Mouse (Mus musculus): ENCODE data around the gene Sh2d4b.

The Sh2d4b gene

DNA sequence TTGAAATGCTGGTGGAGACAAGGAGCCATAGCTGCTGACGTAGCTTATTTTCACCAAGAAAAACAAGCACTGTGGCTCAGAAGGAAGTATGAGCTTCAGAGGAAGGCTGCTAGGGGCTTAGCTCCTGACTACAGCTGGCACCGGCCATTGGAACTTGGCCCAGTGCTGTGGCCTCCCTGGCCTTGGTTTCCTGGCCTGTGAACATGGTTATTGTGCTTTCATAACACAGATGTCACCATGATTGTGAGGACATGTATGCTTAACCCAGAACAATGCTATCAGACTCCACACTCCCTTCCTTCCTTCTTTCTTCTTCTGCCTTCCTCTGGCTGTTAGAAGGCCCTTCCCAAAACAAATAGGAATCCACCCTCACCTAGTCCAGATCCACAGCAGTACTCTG, 75.0 kb downstream of the Sh2d4b start:
- DNase-seq = peak; percentile 35

DNA sequence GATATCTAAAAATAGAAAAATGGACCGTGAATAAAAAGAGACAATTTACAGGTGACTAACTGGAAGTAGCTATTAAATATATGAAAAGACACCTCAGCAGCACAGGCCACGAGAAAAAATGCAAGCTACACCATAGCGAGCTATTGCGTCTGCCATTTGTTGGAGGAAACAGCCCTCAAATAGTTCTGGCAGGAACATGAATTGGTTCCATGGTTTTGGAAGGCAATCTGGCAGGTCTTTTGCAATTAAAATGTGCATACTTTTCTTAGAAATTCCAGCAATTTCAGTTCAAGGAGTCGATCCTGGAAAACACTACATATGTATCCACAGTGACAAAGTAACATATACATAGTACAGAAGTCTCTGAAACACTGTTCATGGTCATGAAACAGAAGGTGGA, 76.4 kb downstream of the Sh2d4b start:
- no peak for DNase-seq

DNA sequence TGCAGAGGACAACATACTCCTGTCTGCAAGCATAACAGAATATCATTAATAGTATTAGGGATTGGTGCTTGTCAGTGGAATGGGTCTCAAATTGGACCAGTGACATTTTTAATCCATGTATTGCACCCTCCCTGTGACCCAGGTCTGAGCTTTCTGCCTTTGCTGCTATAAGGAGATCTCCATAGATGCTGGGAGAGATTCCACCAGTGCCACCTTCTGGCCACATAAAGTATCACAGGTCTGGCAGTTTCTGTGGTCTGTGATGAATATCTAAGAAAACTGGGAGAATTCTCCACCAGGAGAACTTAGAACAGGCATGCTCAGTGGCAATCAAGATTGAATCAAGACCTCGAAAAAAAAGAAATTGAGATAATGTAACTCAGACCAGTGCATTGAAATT, 101.5 kb downstream of the Sh2d4b start:
- peak; percentile 5 for DNase-seq

DNA sequence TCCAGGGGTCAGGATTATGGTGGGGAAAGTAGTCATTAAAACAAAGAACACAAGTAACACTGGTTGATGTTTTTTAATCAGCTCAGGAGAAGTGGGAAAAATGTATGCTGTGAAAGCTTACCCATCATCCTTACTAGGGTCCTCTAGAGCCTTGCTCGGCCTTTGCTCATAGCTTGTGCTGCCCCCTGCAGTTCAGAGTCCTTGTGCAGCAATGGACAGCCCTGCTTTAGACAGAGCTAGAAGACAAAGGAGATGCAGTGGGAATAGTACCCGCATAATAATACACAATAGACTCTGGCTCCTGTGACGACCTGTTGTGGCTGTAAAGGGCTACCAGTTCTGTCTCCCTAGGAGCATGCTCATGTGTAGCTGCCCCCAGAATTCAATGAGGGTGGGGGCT, 104.0 kb downstream of the Sh2d4b start:
- DNase-seq = peak; percentile 2

DNA sequence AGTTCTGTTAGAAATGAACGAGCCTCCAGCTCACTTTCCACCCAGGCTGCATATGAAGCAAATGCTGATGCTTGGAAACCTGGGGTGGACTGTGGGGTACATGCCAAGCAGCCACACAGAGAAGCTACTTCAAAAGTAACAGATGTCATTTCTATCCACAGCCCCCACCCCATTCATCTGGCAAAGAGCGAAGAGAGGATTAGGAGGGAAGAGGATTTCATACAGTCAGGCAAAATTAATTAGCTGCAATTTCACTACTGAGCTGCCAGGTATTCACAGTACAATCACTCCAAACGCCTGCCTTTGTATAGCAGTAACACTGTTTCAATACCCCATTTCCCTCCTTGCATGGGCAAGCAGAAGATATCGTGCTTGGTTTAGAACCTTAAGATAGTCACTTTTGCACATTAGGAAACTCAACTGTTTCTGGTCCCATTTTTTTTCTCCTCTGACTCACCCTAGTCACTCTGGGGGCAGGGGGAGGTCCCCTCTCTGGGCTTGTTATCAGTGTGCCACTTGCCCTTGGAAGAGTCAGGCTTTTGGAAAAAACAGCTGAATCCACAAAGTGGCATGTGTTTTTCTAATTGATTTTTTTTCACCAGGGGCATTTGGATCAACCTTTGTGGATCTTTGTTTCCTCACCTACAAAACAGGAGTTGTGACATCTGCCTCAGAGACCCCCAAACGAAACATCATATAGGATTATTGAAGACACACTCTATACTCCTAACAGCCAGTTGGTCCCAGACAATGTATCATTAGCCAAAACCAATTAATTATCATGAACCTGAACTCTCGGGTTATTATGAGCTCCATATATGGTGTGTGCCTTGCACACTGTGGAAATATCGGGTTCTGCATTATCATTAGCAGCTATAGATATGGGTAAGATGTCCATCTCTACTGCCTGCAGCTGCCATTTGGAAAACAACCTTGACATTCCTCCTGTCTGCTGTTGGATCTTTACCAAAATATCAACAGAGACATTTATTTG, 123.7 kb downstream of the Sh2d4b start:
- DNase-seq = no peak
